Mouse (Mus musculus): ENCODE measurements around the gene Myom1. TPM values are rescaled to one million over a fixed set of nuclear protein-coding genes. Genes with fewer than 3 reads are reported as not detected.
A peak's percentile ranks its signal among the peaks of the same experiment; 100 is the strongest.

The Myom1 gene
- polyA plus RNA-seq, 1 experiment from 2014 or later: 5.5 TPM

DNA sequence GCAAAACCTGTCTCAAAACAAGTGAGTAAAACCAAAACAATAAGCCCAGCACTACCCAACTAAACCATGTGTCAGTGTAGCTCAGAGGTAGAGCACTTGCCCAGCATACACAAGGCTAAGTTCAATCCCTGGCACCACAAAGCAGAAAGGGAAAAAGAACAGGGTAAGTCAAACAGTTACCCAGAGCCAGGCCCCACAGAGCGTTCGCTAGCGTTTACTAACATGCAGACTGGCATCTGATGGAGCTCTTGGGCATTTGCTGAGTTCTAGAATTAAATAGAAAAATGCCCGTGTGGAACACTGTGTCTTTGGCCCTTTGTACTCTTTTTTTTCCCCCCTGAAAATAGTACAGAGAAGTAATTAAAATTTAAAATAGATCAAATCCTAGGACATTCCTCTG is 111.8 kb downstream of the Myom1 start:
- H3K36me3 ChIP-seq: no peaks in the 10 kb centered on the region
- peaks cover 17% of the 10 kb centered on the region for H3K4me1 ChIP-seq
- ATAC-seq (ENCODE audit: insufficient number of reproducible peaks, insufficient read depth, low FRiP score, low TSS enrichment, low read depth): no peak
- 81% methylated on average over 4 of the region's 4 CpGs for WGBS
- H3K9ac ChIP-seq: no peak overlapping the region
- no peak overlapping the region for H3K4me2 ChIP-seq
- H3K4me3 ChIP-seq: no peak overlapping the region
- H3K27me3 ChIP-seq: no peaks in the 10 kb centered on the region
- no peak overlapping the region for H3K27ac ChIP-seq
- no peaks in the 10 kb centered on the region for H3K9me3 ChIP-seq

DNA sequence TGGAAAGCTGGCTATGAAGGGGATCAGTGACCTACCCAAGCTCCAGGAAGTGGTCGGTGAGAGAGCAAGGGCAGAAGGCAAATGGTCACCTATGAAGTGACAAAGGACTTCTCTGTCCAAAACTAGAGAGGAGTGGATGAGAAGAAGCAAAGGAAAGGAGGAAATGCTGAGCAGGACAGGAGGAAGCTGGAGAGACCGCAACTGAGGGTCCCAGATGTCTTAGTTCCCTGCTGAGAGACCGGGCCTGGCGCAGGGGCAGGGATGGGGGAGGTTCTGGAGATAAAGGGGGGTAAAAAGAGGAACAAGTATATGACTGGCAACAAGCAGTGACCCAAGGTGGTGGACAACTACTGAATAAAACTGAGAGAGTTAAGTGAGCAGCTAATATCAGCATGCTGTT is 115.5 kb downstream of the Myom1 start:
- Histone ChIP-seq H3K27me3 (no peaks in the 10 kb centered on the region), H3K4me2 (no peak overlapping the region), H3K4me3 (no peak overlapping the region), H3K36me3 (no peaks in the 10 kb centered on the region), H3K27ac (no peak overlapping the region), H3K9ac (no peak overlapping the region), H3K9me3 (no peaks in the 10 kb centered on the region), H3K4me1 (peaks cover 30% of the 10 kb centered on the region)
- ATAC-seq (ENCODE audit: insufficient number of reproducible peaks, insufficient read depth, low FRiP score, low TSS enrichment, low read depth): no peak
- 78% methylated on average over 4 of the region's 4 CpGs for WGBS

DNA sequence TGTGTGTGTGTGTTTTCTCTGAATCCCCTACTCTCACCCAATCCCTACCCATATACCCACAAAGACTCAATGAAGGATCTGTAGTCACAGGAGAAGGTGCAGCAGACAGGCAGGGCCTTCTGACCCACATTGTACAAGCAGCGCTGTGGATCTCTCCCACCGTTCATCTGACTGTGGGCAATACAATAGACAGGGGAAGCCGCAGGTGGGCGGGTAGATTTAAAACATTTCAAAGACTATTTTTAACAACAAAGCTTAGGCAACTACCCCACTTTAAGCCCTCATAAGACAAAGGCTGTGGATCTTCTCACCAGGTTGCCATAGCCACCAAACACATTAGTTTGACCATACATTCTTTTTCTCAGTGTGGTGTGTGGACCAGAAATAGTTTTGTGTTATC is 116.2 kb downstream of the Myom1 start:
- WGBS: 80% methylated on average over 4 of the region's 4 CpGs
- no peak for ATAC-seq (ENCODE audit: insufficient number of reproducible peaks, insufficient read depth, low FRiP score, low TSS enrichment, low read depth)
- H3K4me1 ChIP-seq: peaks cover 34% of the 10 kb centered on the region

DNA sequence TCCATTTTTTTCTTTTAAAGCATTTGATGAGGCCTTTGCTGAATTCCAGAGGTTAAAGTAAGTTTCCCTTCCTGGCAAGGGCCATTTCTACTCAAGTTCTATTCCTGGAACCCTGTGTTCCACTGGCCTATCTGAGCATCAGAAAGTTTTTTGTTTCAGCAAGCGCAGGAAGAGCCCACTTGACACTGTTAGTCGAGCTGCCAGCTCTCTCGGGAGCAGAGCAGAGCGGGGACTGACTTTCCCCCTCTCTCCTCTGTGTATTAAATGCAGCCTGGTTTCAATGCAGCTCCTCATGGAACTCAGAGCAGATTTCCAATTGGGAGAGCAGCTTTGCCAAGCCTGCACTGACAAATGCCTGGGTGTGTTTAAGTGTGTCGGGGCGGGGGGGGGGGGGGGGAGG is 118.2 kb downstream of the Myom1 start:
- Histone ChIP-seq H3K36me3 (no peaks in the 10 kb centered on the region), H3K4me2 (no peak overlapping the region), H3K9me3 (no peaks in the 10 kb centered on the region), H3K27ac (peak overlapping the region; percentile 81), H3K27me3 (no peaks in the 10 kb centered on the region), H3K9ac (no peak overlapping the region), H3K4me3 (no peak overlapping the region), H3K4me1 (peaks cover 38% of the 10 kb centered on the region)
- ATAC-seq (ENCODE audit: insufficient number of reproducible peaks, insufficient read depth, low FRiP score, low TSS enrichment, low read depth): no peak
- 21% methylated on average over 4 of the region's 6 CpGs for WGBS

More for the DNA sequence above, 116.2 kb downstream of the Myom1 start:
- Histone ChIP-seq H3K36me3 (no peaks in the 10 kb centered on the region), H3K27me3 (no peaks in the 10 kb centered on the region), H3K9me3 (no peaks in the 10 kb centered on the region), H3K4me3 (no peak overlapping the region), H3K27ac (no peak overlapping the region), H3K4me2 (no peak overlapping the region), H3K9ac (no peak overlapping the region)

DNA sequence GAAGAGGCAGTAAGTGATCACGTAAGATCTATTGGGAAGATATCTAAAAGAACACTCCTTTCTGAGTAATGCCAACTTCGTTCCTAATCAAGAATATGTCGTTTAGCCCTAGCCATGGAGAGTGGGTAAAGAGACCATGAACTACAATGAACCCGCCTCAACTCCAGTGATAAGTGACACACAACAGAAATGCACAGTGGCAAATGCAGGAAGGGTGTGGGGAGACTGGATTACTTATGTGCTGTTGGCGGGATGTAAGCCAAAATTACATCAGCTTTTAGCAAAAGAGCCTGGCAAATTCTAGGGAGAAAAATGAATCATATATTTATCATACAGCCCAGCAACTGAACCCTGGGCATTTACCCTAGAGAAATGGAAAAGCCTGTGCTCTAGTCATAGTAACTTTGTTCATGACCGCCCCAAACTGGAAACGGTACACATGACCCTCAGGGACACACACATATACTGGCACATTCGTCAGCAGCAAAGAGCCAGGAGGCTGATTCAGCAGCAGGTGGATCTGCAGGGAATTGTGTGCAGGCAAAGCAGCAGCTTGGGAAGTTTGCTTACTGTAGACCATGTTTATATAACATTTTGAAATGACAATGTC is 121.7 kb downstream of the Myom1 start:
- H3K9ac ChIP-seq: no peak overlapping the region
- peaks cover 52% of the 10 kb centered on the region for H3K4me1 ChIP-seq
- ATAC-seq (ENCODE audit: insufficient number of reproducible peaks, insufficient read depth, low FRiP score, low TSS enrichment, low read depth): no peak
- no peak overlapping the region for H3K4me2 ChIP-seq
- H3K4me3 ChIP-seq: no peak overlapping the region
- H3K9me3 ChIP-seq: no peaks in the 10 kb centered on the region
- H3K27me3 ChIP-seq: no peaks in the 10 kb centered on the region; the same call in 1 of the 2 replicates
- H3K27ac ChIP-seq: no peak overlapping the region
- no peaks in the 10 kb centered on the region for H3K36me3 ChIP-seq
- WGBS: 87% methylated on average over 8 of the region's 8 CpGs

DNA sequence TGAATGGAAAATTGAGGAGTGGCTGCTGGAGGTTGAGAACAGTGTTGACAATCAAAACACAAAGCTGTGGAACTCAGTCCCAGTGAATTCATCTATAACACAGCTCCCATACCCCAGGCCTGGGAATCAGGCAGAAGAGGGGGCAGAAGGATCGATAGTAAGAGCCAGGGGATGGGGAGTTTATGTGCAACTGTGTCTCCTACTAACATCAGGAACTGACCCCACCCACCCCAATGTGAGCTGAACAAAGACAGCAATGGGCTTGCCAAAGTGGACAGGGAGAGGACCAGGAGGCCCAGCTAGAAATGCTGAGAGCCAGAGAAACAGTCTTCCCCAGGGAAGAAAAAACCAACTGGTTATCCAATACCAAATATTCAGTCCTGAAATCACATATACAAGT is 122.2 kb downstream of the Myom1 start:
- no peak for ATAC-seq (ENCODE audit: insufficient number of reproducible peaks, insufficient read depth, low FRiP score, low TSS enrichment, low read depth)
- Histone ChIP-seq H3K4me2 (no peak overlapping the region), H3K9me3 (no peaks in the 10 kb centered on the region), H3K4me3 (no peak overlapping the region), H3K36me3 (no peaks in the 10 kb centered on the region), H3K9ac (no peak overlapping the region), H3K27me3 (no peaks in the 10 kb centered on the region; the same call in 1 of the 2 replicates), H3K27ac (no peak overlapping the region), H3K4me1 (peaks cover 52% of the 10 kb centered on the region)
- 75% methylated on average over 1 of the region's 1 CpGs for WGBS

DNA sequence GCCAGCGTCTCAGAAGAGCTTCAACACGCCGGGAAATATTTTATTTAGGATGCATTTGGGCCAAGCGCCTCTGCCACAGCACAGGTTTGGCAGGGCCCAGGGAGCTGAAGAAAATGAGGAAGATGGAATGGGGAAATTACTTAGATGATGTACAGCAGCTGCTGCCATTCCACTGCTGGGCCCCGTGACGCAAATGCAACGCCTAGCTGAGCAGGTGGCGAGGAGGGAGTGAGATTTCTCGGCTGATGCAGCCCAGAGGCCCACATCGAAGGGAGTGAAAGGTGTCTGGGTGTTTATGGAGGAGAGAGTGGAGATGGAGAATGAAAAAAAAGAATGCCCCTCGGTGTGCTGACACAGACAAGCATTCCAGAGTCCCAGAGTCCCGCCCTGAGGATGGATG is 123.1 kb downstream of the Myom1 start:
- H3K4me3 ChIP-seq: no peak overlapping the region
- no peak overlapping the region for H3K27ac ChIP-seq
- no peaks in the 10 kb centered on the region for H3K9me3 ChIP-seq
- peaks cover 56% of the 10 kb centered on the region for H3K4me1 ChIP-seq
- 66% methylated on average over 12 of the region's 12 CpGs for WGBS
- no peaks in the 10 kb centered on the region for H3K36me3 ChIP-seq
- no peak overlapping the region for H3K9ac ChIP-seq
- no peak overlapping the region for H3K4me2 ChIP-seq
- H3K27me3 ChIP-seq: no peaks in the 10 kb centered on the region; the same call in 1 of the 2 replicates
- no peak for ATAC-seq (ENCODE audit: insufficient number of reproducible peaks, insufficient read depth, low FRiP score, low TSS enrichment, low read depth)

DNA sequence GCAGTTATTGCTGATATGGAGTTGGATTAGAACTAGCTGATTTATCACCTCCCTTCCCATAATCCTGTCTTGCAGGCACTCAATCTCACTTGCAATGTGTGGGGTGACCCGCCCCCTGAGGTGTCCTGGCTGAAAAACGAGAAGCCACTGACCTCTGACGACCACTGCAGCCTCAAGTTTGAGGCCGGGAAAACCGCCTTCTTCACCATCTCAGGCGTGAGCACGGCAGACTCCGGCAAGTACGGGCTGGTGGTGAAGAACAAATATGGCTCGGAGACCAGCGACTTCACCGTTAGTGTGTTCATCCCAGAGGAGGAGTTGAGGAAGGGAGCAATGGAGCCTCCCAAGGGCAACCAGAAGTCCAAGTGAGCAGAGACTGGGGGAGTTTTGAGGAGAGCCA is 123.6 kb downstream of the Myom1 start:
- no peak for ATAC-seq (ENCODE audit: insufficient number of reproducible peaks, insufficient read depth, low FRiP score, low TSS enrichment, low read depth)
- Histone ChIP-seq H3K27me3 (no peaks in the 10 kb centered on the region; the same call in 1 of the 2 replicates), H3K9ac (no peak overlapping the region), H3K36me3 (no peaks in the 10 kb centered on the region), H3K4me1 (peaks cover 51% of the 10 kb centered on the region), H3K4me2 (no peak overlapping the region), H3K9me3 (no peaks in the 10 kb centered on the region), H3K27ac (no peak overlapping the region), H3K4me3 (no peak overlapping the region)
- 81% methylated on average over 12 of the region's 12 CpGs for WGBS

DNA sequence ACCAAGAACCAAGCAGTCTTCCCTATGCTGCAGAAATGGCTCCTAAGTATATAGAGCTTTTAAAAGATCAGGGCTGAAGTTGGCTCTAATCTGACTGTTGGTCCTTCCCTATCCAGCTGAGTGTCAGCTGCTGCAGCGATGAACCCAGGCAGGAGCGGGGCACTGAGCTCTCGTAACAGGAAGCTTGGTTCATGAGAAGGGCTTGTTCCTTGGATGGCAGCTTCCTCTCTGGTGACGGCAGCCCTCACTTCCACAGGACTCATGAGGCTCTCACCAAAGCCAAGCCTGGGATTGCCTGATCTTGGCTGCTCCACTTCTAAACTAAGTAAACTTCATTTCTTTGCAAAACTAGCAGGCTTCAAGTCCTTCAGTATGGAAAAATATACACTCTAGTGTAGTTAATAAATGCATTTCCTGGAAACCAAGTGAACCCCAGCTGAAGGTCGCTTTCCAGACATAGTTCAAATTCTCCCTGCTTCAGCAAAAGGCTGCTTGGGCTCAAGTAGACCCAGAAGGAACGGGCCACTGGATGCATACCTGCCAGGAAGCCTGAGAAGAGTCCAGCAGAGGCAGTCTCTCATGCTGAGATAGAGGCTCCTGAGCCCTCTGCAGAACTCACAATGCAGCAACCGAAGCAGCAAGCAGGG is 125.2 kb downstream of the Myom1 start:
- ATAC-seq (ENCODE audit: insufficient number of reproducible peaks, insufficient read depth, low FRiP score, low TSS enrichment, low read depth): no peak
- 71% methylated on average over 7 of the region's 7 CpGs for WGBS
- H3K4me3 ChIP-seq: no peak overlapping the region

DNA sequence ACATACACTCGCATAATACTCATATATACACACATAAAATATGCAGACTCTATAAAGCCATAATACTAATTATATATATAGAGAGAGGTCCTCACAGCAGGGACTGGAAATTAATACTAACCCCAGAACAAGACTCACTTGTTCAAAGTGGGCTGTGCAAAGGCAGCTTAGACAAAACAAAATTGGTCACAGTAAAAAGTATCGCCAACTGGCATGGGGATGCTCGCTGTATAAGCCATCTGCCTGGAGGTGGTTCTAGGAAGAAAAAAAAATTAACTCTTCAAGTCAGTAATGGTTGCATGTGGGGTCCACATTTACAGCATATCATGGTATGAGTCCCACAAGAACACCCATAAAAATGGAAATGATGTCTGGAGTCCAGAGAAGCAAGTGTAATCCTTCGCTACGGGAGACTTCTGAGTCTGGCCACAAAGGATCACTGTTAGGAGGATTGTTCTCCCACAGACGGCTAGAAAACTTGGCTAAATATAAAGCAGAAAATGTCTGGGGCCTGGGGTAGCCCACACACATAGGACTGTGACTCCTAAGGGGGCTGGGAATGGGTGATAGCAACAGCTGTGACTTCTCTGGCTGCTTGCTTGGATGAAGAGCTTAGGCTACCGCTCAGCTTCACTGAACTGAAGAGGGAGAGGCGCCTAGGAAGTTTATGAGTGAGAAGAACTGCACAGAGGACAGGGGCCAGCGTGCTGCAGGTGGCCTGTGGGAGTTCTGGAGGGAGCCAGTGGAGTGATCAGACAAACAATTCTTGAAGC is 127.2 kb downstream of the Myom1 start:
- Histone ChIP-seq H3K4me1 (peaks cover 33% of the 10 kb centered on the region), H3K27ac (peak overlapping the region; percentile 39; the same call in 1 of the 2 replicates), H3K4me2 (no peak overlapping the region), H3K9me3 (no peaks in the 10 kb centered on the region), H3K36me3 (no peaks in the 10 kb centered on the region), H3K27me3 (no peaks in the 10 kb centered on the region; the same call in 1 of the 2 replicates), H3K4me3 (no peak overlapping the region), H3K9ac (0 out of 2 replicates have a peak overlapping the region, but pooled peaks have one; percentile 6)
- ATAC-seq (ENCODE audit: insufficient number of reproducible peaks, insufficient read depth, low FRiP score, low TSS enrichment, low read depth): no peak
- 56% methylated on average over 9 of the region's 9 CpGs for WGBS

More for the DNA sequence above, 125.2 kb downstream of the Myom1 start:
- H3K9ac ChIP-seq: no peak overlapping the region
- H3K9me3 ChIP-seq: no peaks in the 10 kb centered on the region
- no peaks in the 10 kb centered on the region; the same call in 1 of the 2 replicates for H3K27me3 ChIP-seq
- peak overlapping the region; percentile 48 for H3K27ac ChIP-seq
- H3K4me1 ChIP-seq: peaks cover 41% of the 10 kb centered on the region
- H3K36me3 ChIP-seq: no peaks in the 10 kb centered on the region
- no peak overlapping the region for H3K4me2 ChIP-seq

DNA sequence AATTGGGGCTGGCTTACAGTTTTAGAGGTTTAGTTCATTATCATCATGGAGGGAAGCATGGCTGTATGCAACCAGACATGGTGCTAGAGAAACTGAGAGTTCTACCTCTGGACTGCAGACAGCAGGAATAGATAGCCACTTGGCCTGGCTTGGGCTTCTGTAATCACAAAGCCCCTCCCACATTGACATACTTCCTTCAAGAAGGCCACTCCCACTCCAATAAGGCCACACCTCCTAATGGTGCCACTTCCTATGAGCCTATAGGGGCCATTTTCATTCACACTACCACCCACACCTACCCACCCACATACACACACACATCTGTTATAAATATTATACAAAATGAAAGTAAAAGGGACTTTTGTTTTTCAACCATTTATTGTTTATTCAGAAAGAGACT is 129.8 kb downstream of the Myom1 start:
- Histone ChIP-seq H3K9me3 (no peaks in the 10 kb centered on the region), H3K27ac (no peak overlapping the region)
- ATAC-seq (ENCODE audit: insufficient number of reproducible peaks, insufficient read depth, low FRiP score, low TSS enrichment, low read depth): no peak

More for the DNA sequence above, 129.8 kb downstream of the Myom1 start:
- Histone ChIP-seq H3K36me3 (no peaks in the 10 kb centered on the region), H3K4me3 (no peak overlapping the region), H3K27me3 (no peaks in the 10 kb centered on the region), H3K4me2 (no peak overlapping the region), H3K4me1 (peaks cover 24% of the 10 kb centered on the region), H3K9ac (no peak overlapping the region)
